Mouse (Mus musculus) cerebellum, adult 11-12 months (tissue): Measurements from ENCODE around the gene Itsn1.

Experiments
- DNase-seq: peaks from one replicate; pipeline ENCODE4 v3.0.0; 2022

Itsn1 gene

GRCm38 (mm10) chr16:91732816-91733215, 3.7 kb downstream of the Itsn1 start:
- no peak for DNase-seq

GRCm38 (mm10) chr16:91734771-91735170, 5.7 kb downstream of the Itsn1 start:
- no peak for DNase-seq

- DNase-seq: no peak
Observed at GRCm38 (mm10) chr16:91736046-91736816, 7.2 kb downstream of the Itsn1 start.

DNA sequence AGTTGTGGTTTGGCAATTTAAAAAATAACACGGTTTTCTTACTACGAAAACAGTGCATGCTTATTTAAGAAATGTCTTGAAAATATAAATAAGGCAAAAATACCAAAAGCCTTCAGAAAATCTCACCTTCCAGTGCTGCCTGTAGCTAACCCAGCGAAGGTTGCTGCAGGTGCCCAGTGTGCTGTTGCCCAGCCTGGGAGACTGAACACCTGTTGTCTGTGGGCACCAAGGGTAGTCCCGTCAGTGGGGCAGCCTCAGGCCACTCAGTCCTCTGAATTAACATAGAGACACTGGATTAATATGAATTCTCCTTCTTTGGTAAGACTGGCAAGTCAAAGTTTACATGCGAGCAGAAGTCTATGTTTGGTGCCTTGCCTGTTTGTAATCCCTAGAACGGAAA, 9.4 kb downstream of the Itsn1 start:
- DNase-seq: no peak

- DNase-seq: no peak
Observed at GRCm38 (mm10) chr16:91740184-91740917, 11.3 kb downstream of the Itsn1 start.

DNA sequence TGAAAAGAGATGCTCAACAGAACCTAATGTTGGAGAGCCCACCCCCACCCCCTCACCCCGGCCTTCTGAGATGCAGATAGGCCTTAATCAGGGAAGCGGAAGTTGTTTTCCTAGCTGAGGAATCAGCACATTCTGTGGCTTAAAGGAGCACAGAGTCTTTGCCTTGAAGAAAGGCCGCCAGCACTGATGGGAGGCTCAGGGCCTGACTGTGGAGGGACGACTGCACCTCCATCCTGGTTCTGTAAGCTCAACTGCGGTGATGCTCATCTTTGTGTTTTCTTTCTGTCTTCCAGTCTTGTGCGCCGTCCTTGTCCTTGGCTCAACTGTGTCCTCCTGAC, 11.8 kb downstream of the Itsn1 start:
- no peak for DNase-seq

- no peak for DNase-seq
Observed at GRCm38 (mm10) chr16:91743055-91743454, 14.0 kb downstream of the Itsn1 start.

DNA sequence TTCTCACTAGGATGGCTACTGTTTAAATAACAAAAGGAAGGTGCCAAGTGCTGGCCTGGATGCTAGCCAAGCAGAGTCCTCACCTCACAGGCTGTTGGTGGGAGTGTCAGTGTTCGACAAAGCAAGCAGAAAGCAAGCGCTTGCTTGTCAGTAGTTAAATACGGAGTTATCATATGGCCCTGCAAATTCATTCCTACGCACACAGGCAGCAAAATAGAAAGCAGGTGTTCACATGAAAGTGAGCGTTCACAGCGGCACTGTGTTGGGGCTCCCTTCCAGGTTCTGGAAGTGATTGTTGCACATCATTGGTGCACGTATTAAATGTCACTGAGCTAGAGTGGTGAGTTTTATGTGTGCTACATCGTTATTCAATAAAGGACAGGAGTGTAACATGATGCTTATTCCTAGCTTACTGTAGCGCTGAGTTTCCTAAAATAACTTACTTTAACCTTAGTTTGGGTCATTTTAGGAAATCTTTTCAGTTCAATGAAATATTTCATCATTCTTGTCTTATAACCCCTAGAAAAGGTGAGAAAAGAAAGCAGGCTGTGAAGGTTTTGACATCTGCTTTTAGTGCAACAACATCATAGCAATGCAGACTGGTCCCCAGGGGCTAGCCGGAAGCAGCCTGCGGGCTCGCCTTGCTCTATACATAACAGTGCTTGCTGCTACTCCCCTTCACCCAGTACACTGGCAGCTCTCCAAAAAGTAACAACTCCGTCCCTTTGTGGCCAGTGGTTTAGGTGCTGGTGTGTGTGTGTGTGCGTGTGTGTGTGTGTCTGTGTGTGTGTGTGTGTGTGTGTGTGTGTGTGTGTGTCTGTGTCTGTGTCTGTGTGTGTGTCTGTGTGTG, 17.2 kb downstream of the Itsn1 start:
- DNase-seq: peak; percentile 84

DNA sequence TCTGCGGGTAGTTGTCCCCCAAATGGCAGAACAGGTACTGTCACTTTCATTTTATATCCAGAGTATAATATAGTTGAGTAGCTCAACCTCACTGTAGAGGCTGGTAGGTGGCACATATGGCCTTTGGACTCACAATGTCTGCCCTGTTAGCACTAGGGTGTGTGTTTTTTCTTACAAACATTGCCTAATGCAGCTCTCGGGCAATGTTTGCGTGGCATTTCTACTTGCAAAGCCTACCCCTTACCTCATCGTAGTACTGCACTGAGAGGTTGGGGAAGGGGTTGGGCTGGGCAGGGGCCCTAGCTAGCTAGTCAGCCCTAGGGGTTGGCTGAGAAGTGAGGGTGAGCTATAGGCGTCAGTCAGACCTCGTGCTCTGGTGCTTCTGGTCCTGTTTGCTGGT, 18.5 kb downstream of the Itsn1 start:
- DNase-seq: no peak

DNA sequence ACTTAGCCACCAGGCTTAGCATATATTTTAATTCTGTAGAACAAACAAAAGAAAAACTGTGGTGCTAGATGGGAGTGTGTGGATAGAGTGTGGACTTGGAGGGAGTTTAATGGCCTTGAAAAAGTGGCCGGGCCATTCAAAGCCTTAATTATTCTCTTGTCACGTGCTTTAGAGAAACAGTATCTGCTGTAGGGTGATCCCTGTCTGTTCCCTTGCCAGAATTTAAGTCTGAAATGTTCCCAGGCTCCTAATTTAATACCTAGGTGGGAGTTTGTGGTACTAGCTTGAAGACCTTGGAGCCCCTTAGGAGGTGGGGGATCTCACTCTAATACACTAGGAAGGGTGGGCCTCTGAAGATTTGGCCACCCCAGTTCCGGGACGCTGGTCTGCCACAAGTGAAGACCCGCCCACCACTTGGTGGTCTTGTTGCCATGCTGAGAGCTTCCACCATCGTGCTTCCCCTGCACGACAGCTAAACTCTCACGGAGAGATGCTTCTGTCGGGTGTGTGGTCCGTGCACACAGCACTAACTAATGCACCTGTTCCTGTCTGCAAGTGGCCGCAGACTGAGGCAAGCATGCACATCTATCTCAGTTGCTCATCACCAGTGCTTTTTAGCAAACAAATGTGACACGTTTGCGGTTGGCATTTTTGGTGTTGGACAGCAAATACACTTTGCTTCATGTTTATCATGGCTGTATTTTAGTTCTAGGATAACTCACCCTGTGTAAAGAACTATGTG, 22.7 kb downstream of the Itsn1 start:
- no peak for DNase-seq

DNA sequence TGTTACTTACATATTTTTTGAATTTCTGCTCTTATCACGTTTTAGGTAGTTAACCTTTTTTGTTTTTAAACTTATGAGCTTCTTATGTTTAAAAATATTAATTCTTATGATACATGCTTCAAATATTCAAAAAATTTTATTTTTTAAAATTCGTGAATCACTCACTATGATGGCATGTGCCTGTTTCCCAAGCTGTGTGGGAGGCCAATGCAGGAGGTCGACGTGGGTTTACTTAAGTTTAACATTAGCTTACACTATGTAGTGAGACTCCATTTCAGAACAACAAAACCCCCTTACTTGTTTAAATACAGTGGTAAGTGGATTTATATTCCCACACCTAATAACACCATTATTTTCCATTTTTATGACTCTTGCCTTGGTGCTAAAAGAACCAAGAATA, 24.5 kb downstream of the Itsn1 start:
- no peak for DNase-seq

DNA sequence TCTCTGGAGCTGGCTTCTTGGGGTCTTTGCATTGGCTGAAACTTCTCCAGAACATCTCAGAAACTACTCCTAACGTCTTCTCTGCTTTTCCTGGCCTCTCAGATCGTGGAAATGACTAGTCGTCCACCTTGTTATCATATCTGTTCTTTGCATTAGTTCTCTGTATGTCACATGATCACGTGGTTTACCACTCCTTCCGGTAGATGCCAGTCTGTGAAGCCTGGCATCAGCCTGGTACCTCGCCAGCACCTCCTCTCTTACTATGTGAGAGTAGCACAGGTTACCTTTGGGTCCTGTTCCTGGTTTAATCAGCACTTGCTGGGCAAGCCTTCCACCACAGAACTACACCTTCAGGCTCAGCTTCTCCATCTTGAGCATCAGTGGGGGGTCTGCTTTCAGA, 25.9 kb downstream of the Itsn1 start:
- DNase-seq: no peak

- no peak for DNase-seq
Observed at GRCm38 (mm10) chr16:91761202-91761601, 32.1 kb downstream of the Itsn1 start.

GRCm38 (mm10) chr16:91761761-91762160, 32.7 kb downstream of the Itsn1 start:
- DNase-seq: no peak

DNA sequence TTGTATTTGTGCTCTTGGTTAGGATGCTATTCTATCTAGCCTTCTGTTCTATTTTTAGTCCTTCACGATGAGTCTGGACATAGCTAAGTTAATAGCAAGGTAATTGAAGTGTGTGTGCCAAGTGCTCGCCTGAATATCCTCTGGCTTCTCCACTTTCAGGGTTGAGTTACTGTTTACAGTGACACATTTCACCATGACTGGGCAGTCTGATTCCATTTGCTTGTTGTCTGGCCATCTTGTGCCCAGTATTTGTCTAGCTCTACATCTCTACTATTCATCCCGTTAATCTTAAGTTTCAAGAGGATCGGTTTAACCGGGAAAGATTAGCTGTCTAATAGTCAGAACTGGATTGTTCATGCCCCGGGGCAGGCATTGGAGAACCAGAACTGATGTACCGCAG, 33.4 kb downstream of the Itsn1 start:
- DNase-seq: no peak

GRCm38 (mm10) chr16:91763975-91764374, 34.9 kb downstream of the Itsn1 start:
- DNase-seq: no peak

DNA sequence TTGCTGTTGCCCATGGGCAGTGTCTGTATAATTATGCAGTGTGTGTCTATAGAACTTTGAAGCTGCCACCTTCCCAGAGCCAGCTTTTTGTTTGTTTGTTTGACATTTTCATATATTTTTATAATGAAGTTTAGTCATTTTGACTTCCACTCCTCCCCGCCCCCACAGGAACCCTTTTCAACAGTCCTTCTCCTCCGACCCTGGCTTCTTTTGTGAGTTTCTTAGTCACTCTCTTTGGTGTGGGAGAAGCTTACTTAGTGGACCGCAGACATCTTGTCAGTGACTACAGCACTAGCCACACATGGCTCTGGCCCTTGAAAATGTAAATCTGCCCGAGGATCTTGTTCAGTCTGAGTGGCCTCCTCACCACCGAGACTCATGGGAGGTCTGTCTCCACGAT, 35.3 kb downstream of the Itsn1 start:
- no peak for DNase-seq

DNA sequence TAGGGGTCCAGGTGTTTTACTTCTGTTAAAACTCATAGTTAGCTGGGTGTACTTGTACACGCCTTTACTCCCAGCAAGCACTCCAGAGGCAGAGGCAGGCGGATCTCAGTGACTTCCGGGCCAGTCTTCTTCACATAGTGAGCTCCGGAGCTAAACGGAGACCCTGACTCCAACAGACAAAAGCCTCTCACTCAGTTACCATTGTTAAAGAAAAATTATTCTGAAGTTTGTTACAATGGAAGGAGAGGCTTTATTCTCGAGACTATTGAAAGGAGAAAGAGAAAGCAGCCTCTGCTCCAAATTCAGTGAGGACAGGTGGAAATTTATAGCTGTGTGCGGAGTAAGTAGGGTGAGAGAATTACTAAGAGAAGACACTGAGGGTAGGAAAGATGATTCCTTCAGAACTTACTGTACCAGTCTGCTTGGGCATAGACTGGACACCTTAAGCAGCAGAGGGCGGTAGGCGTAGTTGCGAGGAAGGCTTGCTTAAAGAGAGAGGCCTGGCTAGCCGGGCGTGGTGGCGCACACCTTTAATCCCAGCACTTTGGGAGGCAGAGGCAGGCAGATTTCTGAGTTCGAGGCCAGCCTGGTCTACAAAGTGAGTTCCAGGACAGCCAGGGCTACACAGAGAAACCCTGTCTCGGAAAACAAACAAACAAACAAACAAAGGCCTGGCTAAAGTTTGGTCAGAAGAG, 36.2 kb downstream of the Itsn1 start:
- DNase-seq: no peak

GRCm38 (mm10) chr16:91765816-91766210, 36.7 kb downstream of the Itsn1 start:
- no peak for DNase-seq

DNA sequence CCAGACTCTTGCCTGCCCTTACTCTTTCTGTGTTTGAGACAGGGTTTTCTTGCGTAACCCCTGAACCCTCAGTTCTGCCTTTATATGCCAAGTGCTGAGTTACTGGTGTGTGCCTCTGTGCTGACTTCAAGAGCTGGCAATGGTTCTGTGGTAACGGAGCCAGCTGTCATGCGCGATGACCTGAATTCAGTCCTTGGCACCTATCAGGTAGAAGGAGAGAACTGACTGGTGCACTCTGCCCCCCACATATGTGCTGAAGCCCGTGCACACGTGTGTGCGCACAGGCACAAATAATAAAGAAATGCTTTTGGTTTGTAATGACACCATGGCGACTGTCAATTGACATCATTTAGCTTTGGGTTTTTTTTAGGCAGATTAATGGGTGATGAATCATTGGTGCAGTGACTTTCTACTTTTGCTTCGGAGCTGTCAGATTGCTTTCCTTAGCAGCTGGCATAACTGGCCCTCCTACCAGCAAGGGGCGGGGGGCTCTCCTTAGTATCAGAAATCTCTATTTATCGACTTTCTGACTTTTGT, 38.2 kb downstream of the Itsn1 start:
- peak; percentile 89 for DNase-seq

DNA sequence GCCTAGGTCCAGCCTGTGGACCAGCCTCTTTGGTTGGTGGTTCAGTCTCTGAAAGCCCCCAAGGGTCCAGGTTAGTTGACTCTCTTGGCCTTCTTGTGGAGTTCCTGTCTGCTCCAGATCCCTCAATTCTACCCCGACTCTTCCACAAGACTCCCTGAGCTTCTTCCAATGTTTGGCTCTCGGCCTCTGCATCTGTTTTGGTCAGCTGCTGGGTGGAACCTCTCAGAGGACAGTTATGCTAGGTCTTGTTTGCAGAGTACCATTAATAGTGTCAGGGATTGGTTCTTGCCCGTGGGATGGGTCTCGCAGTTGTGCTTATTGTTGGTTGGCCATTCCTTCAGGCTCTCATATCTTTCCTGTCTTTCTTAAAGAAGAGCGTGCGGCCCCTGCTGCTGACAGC, 39.5 kb downstream of the Itsn1 start:
- no peak for DNase-seq

GRCm38 (mm10) chr16:91769911-91770310, 40.8 kb downstream of the Itsn1 start:
- DNase-seq: peak; percentile 75
